Mouse (Mus musculus) small intestine, adult 2 months (tissue): ENCODE data around the gene Esrrg. TPM values are rescaled to one million over a fixed set of nuclear protein-coding genes. Genes with fewer than 3 reads are reported as not detected.

Source experiments
- H3K27ac ChIP-seq: fragments of 200-500 bp; 2 replicates; pipeline ENCODE4 v1.5.1; 2012; ENCODE audit warnings: low read depth, low read length, control low read depth, inconsistent platforms; ENCODE audit not compliant: insufficient read depth
- H3K27me3 ChIP-seq: fragments of 200-500 bp; 2 replicates; pipeline ENCODE4 v1.6.1; 2012; ENCODE audit warnings: mild to moderate bottlenecking, moderate library complexity, low read length, inconsistent platforms; ENCODE audit not compliant: control insufficient read depth, insufficient read depth
- H3K36me3 ChIP-seq: fragments of 200-500 bp; 2 replicates; pipeline ENCODE4 v1.6.1; 2012; ENCODE audit warnings: mild to moderate bottlenecking, low read length, control low read depth, inconsistent platforms; ENCODE audit not compliant: control insufficient read depth, insufficient read depth
- H3K4me1 ChIP-seq: fragments of 200-500 bp; 2 replicates; pipeline ENCODE4 v1.6.1; 2012; ENCODE audit warnings: low read length, inconsistent platforms, mixed read lengths; ENCODE audit not compliant: control insufficient read depth, insufficient read depth, insufficient read length
- H3K4me3 ChIP-seq: fragments of 200-500 bp; 2 replicates; pipeline ENCODE4 v1.5.1; 2012; ENCODE audit warnings: low read depth, mild to moderate bottlenecking, control low read depth, inconsistent platforms, low read length, moderate library complexity
- CTCF ChIP-seq: fragments of 200-500 bp; IDR thresholded peaks from 2 replicates; pipeline ENCODE4 v1.5.1; 2012; ENCODE audit warnings: low read depth, mild to moderate bottlenecking, control low read depth, inconsistent platforms, low read length, moderate library complexity, mixed read lengths; ENCODE audit not compliant: insufficient replicate concordance, insufficient read length; ENCODE audit errors: extremely low read depth
- POLR2A ChIP-seq: fragments of 200-500 bp; IDR thresholded peaks from 2 replicates; pipeline ENCODE4 v1.6.1; 2012; ENCODE audit warnings: low read depth, mild to moderate bottlenecking, control low read depth, inconsistent platforms, low read length, moderate library complexity
- WGBS: fragments of 180-500 bp; shearing (Covaris S2); methylation state at CpG from one replicate; pipeline ENCODE4 v1.1.7; 2018; 5-methylcytosine and 5-hydroxymethylcytosine counted together
- polyA plus RNA-seq: library from polyadenylated mRNA; depleted of rRNA; stranded (reverse); fragments of >200 nt; gene quantifications from 2 replicates; pipeline ENCODE4 v1.2.3, GENCODE M21; 2012

Esrrg gene
- polyA plus RNA-seq, 1 experiment: 0.72 TPM

DNA sequence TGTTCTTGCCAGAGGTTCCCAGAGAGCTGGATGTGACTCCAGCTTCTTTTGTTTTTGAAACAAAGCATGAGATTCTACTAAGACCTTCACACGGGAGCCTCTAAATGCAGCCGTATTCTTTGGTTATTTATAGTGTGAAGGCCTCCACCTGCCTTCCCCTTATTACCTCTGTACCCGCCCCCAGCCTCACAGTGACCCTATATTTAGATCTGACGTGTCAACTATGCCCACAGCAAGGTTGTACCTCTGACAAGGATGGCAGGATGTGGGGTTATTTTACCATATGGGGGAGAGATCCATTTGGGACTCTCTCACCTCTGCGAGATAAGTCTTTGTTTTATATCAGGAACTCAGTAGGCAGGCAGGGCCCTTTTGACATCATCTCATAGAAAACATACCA is 141.3 kb downstream of the Esrrg start:
- no peaks in the 10 kb centered on the region for H3K4me1 ChIP-seq
- no peaks in the 10 kb centered on the region for H3K27me3 ChIP-seq
- WGBS: 81% methylated on average over 5 of the region's 5 CpGs
- H3K4me3 ChIP-seq: no peak overlapping the region
- no peak for TF ChIP-seq POLR2A
- TF ChIP-seq CTCF: no peak
- no peak overlapping the region for H3K27ac ChIP-seq
- no peaks in the 10 kb centered on the region for H3K36me3 ChIP-seq

- 94% methylated on average over 13 of the region's 13 CpGs for WGBS
- H3K27me3 ChIP-seq: no peaks in the 10 kb centered on the region
- H3K4me3 ChIP-seq: no peak overlapping the region
- no peaks in the 10 kb centered on the region for H3K36me3 ChIP-seq
- no peak overlapping the region for H3K27ac ChIP-seq
- peaks cover 2% of the 10 kb centered on the region; the same call in 1 of the 2 replicates for H3K4me1 ChIP-seq
- TF ChIP-seq POLR2A (no peak), CTCF (no peak)
These were observed 146.9 kb downstream of the Esrrg start for GRCm38 (mm10) chr1:187755528-187755927.

DNA sequence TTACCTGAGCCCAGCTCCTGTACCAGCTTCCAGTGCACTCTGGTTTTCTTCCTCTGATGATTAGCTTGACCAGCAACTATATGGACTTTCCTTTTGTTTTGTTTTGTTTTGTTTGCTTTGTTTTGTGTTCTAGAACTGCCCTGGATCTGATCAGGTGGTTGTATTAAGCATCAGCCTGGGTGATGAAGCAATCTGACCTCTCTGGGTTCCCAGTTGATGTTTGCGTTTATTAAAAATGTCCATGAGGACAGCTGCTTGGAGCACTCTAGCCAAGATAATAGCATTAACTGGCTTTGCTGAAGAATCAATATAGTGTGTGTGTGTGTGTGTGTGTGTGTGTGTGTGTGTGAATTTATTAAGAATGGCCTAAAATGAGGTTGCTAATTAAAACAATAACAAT is 149.4 kb downstream of the Esrrg start:
- WGBS: 86% methylated on average over 1 of the region's 1 CpGs
- Histone ChIP-seq H3K4me3 (no peak overlapping the region), H3K27ac (no peak overlapping the region), H3K4me1 (peaks cover 2% of the 10 kb centered on the region; the same call in 1 of the 2 replicates), H3K36me3 (no peaks in the 10 kb centered on the region), H3K27me3 (no peaks in the 10 kb centered on the region)
- TF ChIP-seq CTCF (no peak), POLR2A (no peak)

DNA sequence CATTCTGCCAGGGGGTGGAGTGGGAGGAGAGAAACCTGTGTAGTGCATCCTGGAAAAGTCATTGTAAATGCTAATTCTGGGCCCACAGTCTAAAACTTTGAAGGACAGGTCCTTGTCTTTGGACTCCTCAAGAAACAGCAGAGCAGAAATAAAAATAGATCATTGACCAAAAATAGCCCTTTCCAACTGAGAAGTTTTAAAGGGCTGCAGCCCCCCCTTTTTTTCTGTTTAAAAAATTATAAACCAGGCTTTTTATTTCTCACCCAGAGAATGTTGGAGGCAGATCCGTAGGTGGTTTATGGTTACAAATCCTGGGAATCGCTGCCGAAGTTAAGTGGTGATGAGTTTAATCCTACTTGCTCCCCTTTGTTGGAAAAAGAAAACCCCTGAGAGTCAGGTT is 150.0 kb downstream of the Esrrg start:
- Histone ChIP-seq H3K4me3 (no peak overlapping the region), H3K4me1 (peaks cover 2% of the 10 kb centered on the region; the same call in 1 of the 2 replicates), H3K27ac (no peak overlapping the region), H3K27me3 (no peaks in the 10 kb centered on the region), H3K36me3 (no peaks in the 10 kb centered on the region)
- TF ChIP-seq POLR2A (no peak), CTCF (no peak)
- WGBS: 83% methylated on average over 3 of the region's 3 CpGs

GRCm38 (mm10) chr1:187759536-187759935 is 150.9 kb downstream of the Esrrg start:
- Histone ChIP-seq H3K4me3 (no peak overlapping the region), H3K4me1 (peaks cover 2% of the 10 kb centered on the region; the same call in 1 of the 2 replicates), H3K27me3 (no peaks in the 10 kb centered on the region), H3K27ac (no peak overlapping the region), H3K36me3 (no peaks in the 10 kb centered on the region)
- no peak for TF ChIP-seq CTCF
- no peak for TF ChIP-seq POLR2A
- 42% methylated on average over 3 of the region's 3 CpGs for WGBS

DNA sequence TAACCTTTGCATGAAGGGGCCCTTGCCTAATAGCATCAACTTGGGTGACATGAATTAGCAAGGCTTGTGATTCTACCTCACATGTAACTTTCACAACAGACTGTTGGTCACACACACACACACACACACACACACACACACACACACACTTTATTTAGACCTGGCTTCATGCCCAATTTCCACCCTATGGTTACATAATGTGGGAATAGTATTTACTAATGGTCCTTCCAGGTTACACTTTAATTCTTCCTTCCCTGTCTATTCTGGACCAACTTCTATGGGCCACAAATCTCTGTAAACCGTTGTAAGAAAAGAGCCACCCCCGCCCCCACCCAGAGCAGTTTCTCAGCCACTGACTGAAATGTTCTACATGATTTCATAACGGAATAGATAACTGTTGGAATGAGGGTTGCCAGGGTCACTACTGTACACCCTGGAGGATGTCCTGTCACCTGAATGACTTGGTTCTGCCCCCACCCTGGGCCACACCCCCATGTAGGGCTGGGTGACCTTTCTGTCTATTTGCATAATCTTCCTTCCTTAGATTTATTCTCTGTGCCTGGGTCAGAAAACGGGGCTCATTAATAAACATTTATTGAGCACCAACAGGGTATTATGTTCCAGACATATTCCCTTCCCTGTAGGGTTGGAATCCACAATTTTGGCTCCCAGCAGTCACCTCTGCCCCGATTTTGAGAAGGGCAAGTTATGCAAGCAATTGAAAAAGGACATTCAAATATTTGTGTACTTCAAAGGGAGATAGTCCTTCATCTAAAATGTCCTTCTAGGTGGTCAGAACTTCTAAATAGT is 154.3 kb downstream of the Esrrg start:
- WGBS: 31% methylated on average over 5 of the region's 5 CpGs
- no peaks in the 10 kb centered on the region for H3K36me3 ChIP-seq
- no peaks in the 10 kb centered on the region for H3K27me3 ChIP-seq
- no peak overlapping the region for H3K27ac ChIP-seq
- H3K4me1 ChIP-seq: peaks cover 2% of the 10 kb centered on the region; the same call in 1 of the 2 replicates
- TF ChIP-seq POLR2A (no peak), CTCF (no peak)
- H3K4me3 ChIP-seq: no peak overlapping the region

- H3K27ac ChIP-seq: no peak overlapping the region
- H3K36me3 ChIP-seq: no peaks in the 10 kb centered on the region
- H3K27me3 ChIP-seq: no peaks in the 10 kb centered on the region
- WGBS: 85% methylated on average over 4 of the region's 4 CpGs
- H3K4me1 ChIP-seq: peaks cover 2% of the 10 kb centered on the region; the same call in 1 of the 2 replicates
- no peak for TF ChIP-seq POLR2A
- H3K4me3 ChIP-seq: no peak overlapping the region
These were observed 154.8 kb downstream of the Esrrg start for GRCm38 (mm10) chr1:187763451-187763755.
